Mouse (Mus musculus) bone marrow macrophage, adult 2 months (primary cell): ENCODE results near the gene Rpp25. TPM values are rescaled to one million over a fixed set of nuclear protein-coding genes. Genes with fewer than 3 reads are reported as not detected.

Experiments used
- H3K27ac ChIP-seq: 2 replicates; pipeline ENCODE4 v1.5.1; 2012; ENCODE audit warnings: low read depth, low read length; ENCODE audit not compliant: insufficient read depth
- H3K4me1 ChIP-seq: 2 replicates; pipeline ENCODE4 v1.6.1; 2012; ENCODE audit warnings: low read length; ENCODE audit not compliant: control insufficient read depth, insufficient read depth
- H3K4me3 ChIP-seq: 2 replicates; pipeline ENCODE4 v1.5.1; 2012; ENCODE audit warnings: mild to moderate bottlenecking, low read length, moderate library complexity; ENCODE audit not compliant: insufficient read depth
- CTCF ChIP-seq: IDR thresholded peaks from 2 replicates; pipeline ENCODE4 v1.5.1; 2012; ENCODE audit warnings: low read depth, mild to moderate bottlenecking, low read length, moderate library complexity
- POLR2A ChIP-seq: IDR thresholded peaks from 2 replicates; pipeline ENCODE4 v1.6.1; 2012; ENCODE audit warnings: mild to moderate bottlenecking, low read depth, low read length, borderline replicate concordance
- polyA plus RNA-seq: library from polyadenylated mRNA; stranded (reverse); fragments of >200 nt; gene quantifications from 2 replicates; pipeline ENCODE4 v1.2.4, GENCODE M21; 2012; ENCODE audit not compliant: missing spikeins, insufficient read depth, insufficient read length

Gene Rpp25
- polyA plus RNA-seq, 1 experiment, result not detected

DNA sequence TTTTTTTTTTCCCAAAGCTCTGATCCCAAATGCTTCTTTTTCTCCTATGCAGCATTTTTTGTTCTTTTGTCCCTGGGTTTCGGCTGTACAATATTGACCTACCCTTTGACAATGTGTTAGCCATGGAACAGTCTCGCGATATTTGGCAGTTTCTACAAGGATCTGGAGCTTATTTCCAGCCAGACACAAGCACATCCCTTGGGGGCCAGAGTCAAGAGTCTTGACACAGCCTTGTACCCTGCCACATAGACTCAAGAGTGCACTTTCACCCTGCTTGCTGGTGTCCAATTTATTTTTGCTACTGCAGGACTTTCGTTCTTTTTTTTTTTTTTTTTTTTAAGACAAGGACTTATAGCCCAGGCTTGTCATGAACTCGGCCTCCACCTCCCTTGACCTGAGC, 32.5 kb downstream of the Rpp25 start:
- no peak overlapping the region for H3K27ac ChIP-seq
- H3K4me1 ChIP-seq, result peaks cover 21% of the 10 kb centered on the region
- TF ChIP-seq CTCF (no peak), POLR2A (no peak)
- H3K4me3 ChIP-seq, result peak overlapping the region; percentile 90

DNA sequence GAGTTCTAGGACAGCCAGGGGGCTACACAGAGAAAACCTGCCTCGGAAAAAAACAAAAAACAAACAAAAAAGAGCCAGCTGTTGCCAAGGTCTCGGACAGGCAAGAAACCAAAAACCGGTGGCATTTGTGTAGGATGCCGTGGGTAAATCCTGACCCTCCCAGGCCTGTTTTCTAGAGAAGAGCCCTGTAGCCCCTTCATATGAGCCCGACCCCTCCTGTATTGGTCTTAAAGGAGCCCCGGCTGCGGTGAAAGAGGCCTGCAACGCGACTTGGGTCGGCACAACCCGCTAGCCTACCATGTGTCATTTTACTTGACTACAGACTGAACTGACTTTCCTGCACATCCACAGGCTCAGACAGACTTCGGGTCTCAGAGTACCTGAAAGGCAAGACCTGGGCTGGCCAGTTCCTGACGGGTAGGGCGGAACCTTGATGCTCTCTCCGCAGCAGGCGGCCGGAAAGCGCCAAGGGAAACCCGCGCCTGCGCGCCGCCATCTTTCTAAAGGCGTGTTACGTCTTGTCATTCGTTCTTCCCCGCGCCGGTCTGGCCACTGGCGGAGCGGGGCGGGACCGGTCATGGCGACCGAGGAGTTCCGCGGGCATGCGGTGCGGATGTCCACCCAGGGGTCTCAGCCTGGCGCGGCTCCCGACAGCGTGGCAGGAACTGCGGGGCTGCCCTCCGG, 33.4 kb downstream of the Rpp25 start, which contains the start of gene Fam219b:
Fam219b (plus strand) TSS at position 485 of the 684 bp plus-strand sequence.
- TF ChIP-seq POLR2A, result no peak
- TF ChIP-seq CTCF, result no peak
- Histone ChIP-seq H3K27ac (peak within 1 kb of the TSS; percentile 84), H3K4me1 (peaks cover 19% of the 10 kb centered on the region), H3K4me3 (peak within 1 kb of the TSS; percentile 90)

- TF ChIP-seq CTCF (no peak), POLR2A (no peak)
- Histone ChIP-seq H3K27ac (peak overlapping the region; percentile 84), H3K4me3 (peak overlapping the region; percentile 90), H3K4me1 (peaks cover 16% of the 10 kb centered on the region)
Measured at GRCm38 (mm10) chr9:57537728-57538181, 33.9 kb downstream of the Rpp25 start.

- TF ChIP-seq CTCF, result no peak
- TF ChIP-seq POLR2A, result no peak
- Histone ChIP-seq H3K4me3 (no peak overlapping the region), H3K27ac (no peak overlapping the region), H3K4me1 (peaks cover 12% of the 10 kb centered on the region; the same call in 1 of the 2 replicates)
Measured at GRCm38 (mm10) chr9:57539550-57539949, 35.7 kb downstream of the Rpp25 start.

- Histone ChIP-seq H3K27ac (no peak overlapping the region), H3K4me1 (peaks cover 12% of the 10 kb centered on the region; the same call in 1 of the 2 replicates), H3K4me3 (no peak overlapping the region)
- TF ChIP-seq POLR2A, result no peak
- TF ChIP-seq CTCF, result no peak
Measured at GRCm38 (mm10) chr9:57541312-57541711, 37.5 kb downstream of the Rpp25 start.

- TF ChIP-seq CTCF (no peak), POLR2A (no peak)
- Histone ChIP-seq H3K4me1 (peaks cover 4% of the 10 kb centered on the region; the same call in 1 of the 2 replicates), H3K27ac (no peak overlapping the region), H3K4me3 (no peak overlapping the region)
Measured at GRCm38 (mm10) chr9:57543951-57544350, 40.1 kb downstream of the Rpp25 start.

DNA sequence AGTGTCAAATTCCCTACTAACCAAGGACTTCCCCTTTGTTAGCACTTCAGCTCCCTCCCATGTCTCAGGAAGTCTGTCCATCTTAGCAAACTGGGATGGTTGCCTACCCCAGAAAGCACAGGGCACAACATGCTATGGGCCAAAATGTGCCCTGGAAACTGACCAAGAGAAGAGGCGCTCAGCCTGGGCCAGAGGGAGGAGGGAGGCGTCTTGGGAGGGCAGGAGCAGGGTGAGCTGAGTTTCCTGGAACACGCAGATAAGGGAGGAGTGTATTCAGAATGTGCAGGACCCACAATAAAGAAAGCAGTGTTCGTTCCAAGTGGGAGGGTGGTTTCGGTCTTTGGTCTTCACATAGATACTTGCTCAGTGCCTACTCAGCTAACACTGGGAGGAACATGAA, 43.5 kb downstream of the Rpp25 start:
- no peak overlapping the region for H3K27ac ChIP-seq
- no peak overlapping the region for H3K4me3 ChIP-seq
- peaks cover 6% of the 10 kb centered on the region for H3K4me1 ChIP-seq
- TF ChIP-seq POLR2A (no peak), CTCF (no peak)

GRCm38 (mm10) chr9:57547869-57548268, 44.0 kb downstream of the Rpp25 start:
- TF ChIP-seq CTCF (no peak), POLR2A (no peak)
- no peak overlapping the region for H3K27ac ChIP-seq
- peaks cover 6% of the 10 kb centered on the region for H3K4me1 ChIP-seq
- H3K4me3 ChIP-seq, result no peak overlapping the region

DNA sequence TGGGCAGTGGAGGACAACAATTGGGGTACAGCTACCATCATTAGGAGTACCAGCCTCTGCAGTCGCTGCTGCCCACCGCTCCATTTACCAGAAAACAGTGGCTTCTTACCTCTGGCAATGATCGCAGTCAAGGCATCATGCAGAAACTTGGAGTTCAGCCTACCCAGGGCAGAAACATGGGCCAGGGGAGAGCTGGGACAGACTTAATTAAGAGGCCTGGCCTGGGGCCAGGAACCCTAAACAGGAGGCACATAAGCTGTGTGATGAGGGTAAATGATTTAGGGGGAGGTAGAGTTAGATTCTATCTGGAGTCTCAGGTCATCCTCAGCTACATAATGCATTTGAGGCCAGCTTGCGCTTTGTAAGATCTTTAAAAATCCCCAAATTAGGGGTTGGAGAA, 45.4 kb downstream of the Rpp25 start:
- TF ChIP-seq CTCF, result no peak
- no peak for TF ChIP-seq POLR2A

GRCm38 (mm10) chr9:57550126-57550862, 46.5 kb downstream of the Rpp25 start:
- no peak overlapping the region for H3K4me3 ChIP-seq
- peaks cover 13% of the 10 kb centered on the region for H3K4me1 ChIP-seq
- TF ChIP-seq CTCF, result no peak
- TF ChIP-seq POLR2A, result no peak
- H3K27ac ChIP-seq, result no peak overlapping the region

More for the DNA sequence above, 45.4 kb downstream of the Rpp25 start:
- no peak overlapping the region for H3K27ac ChIP-seq
- peaks cover 9% of the 10 kb centered on the region for H3K4me1 ChIP-seq
- H3K4me3 ChIP-seq, result no peak overlapping the region
